20 mouse cellular contexts compared by ENCODE assay signal in genomic region chr8:92518486-92518885, GRCm38 (mm10).
DNase-seq lines count a peak whose midpoint lies in the region; ATAC-seq and TF ChIP-seq lines count a peak whose summit lies in the region.
"Had no signal": no experiment of that assay in that cellular context is flagged by ENCODE, and none has a peak within 500 bp of the region (broad histone marks: within the 10 kb centered on the region; RNA-seq: fewer than 3 reads in every experiment).

No protein-coding gene starts in this region.

- peak; percentile 53 for DNase-seq in embryonic facial prominence, embryonic 14.5 days (ENCODE audit: low spot score)
- no peak for DNase-seq in embryonic facial prominence, embryonic 10.5 days (ENCODE audit: low spot score)
- DNase-seq in limb, embryonic 10.5 days (ENCODE audit: low spot score): no peak
- no peak for DNase-seq in frontal cortex, postnatal 10 days (ENCODE audit: low spot score in 2 of 2)
- DNase-seq in adrenal gland, adult 2 months: no peak
- DNase-seq: adrenal gland, postnatal 14 days; cerebellum, adult 11 months; cerebellum, adult 2 months; cerebellum, postnatal 10 days; cerebellum, postnatal 36 days; embryo, embryonic 11 days; forebrain, postnatal 0 days; gastrocnemius, postnatal 25 days had no signal

- no peak overlapping the region for H3K4me2 ChIP-seq in embryonic facial prominence, embryonic 14.5 days (ENCODE audit: low read depth, low read length)
- no peak overlapping the region for H3K4me2 ChIP-seq in limb, embryonic 13.5 days (replicated peaks)
- no peak overlapping the region for H3K4me2 ChIP-seq in limb, embryonic 15.5 days
- H3K4me2 ChIP-seq: heart, embryonic 13.5 days; hindbrain, embryonic 12.5 days; hindbrain, embryonic 15.5 days had no signal

- 36% methylated on average over 3 of the region's 3 CpGs for WGBS in embryonic facial prominence, embryonic 14.5 days
- WGBS in embryonic facial prominence, embryonic 10.5 days: 88% methylated on average over 3 of the region's 3 CpGs
- WGBS in limb, embryonic 13.5 days: 35% methylated on average over 3 of the region's 3 CpGs
- 92% methylated on average over 3 of the region's 3 CpGs for whole genome bisulfite sequencing in limb, embryonic 10.5 days
- 14% methylated on average over 3 of the region's 3 CpGs for WGBS in limb, embryonic 15.5 days

- H3K9me3 ChIP-seq in embryonic facial prominence, embryonic 14.5 days (ENCODE audit: control insufficient read depth, low read length): peaks cover 3% of the 10 kb centered on the region; the same call in 1 of the 2 replicates
- H3K9me3 ChIP-seq in embryonic facial prominence, embryonic 10.5 days: 0 out of 2 replicates have a peak, but pooled peaks cover 3% of the 10 kb centered on the region
- H3K9me3 ChIP-seq in limb, embryonic 13.5 days: peaks cover 5% of the 10 kb centered on the region
- 0 out of 2 replicates have a peak, but pooled peaks cover 1% of the 10 kb centered on the region for H3K9me3 ChIP-seq in limb, embryonic 10.5 days (replicated peaks)
- H3K9me3 ChIP-seq in limb, embryonic 15.5 days: no peaks in the 10 kb centered on the region
- H3K9me3 ChIP-seq: hindbrain, embryonic 12.5 days; hindbrain, embryonic 15.5 days had no signal

- H3K27me3 ChIP-seq in embryonic facial prominence, embryonic 14.5 days (replicated peaks; ENCODE audit: control insufficient read depth, insufficient read depth, low read length): no peaks in the 10 kb centered on the region
- no peaks in the 10 kb centered on the region for H3K27me3 ChIP-seq in embryonic facial prominence, embryonic 10.5 days (replicated peaks; ENCODE audit: low read depth, poor library complexity, severe bottlenecking)
- no peaks in the 10 kb centered on the region for H3K27me3 ChIP-seq in limb, embryonic 13.5 days
- no peaks in the 10 kb centered on the region for H3K27me3 ChIP-seq in limb, embryonic 10.5 days (ENCODE audit: low read depth, poor library complexity, severe bottlenecking)
- no peaks in the 10 kb centered on the region for H3K27me3 ChIP-seq in limb, embryonic 15.5 days
- H3K27me3 ChIP-seq: heart, embryonic 13.5 days; hindbrain, embryonic 12.5 days; hindbrain, embryonic 15.5 days had no signal

- H3K27ac ChIP-seq in embryonic facial prominence, embryonic 14.5 days (replicated peaks; ENCODE audit: low read depth, low read length): no peak overlapping the region
- no peak overlapping the region for H3K27ac ChIP-seq in embryonic facial prominence, embryonic 10.5 days (replicated peaks)
- H3K27ac ChIP-seq in limb, embryonic 13.5 days: peak overlapping the region; percentile 39; the same call in 1 of the 2 replicates
- no peak overlapping the region for H3K27ac ChIP-seq in limb, embryonic 10.5 days
- H3K27ac ChIP-seq in embryonic fibroblast, embryonic 13.5 days (ENCODE audit: insufficient read depth, low read length): peak overlapping the region; percentile 75; the same call in 1 of the 2 replicates
- peak overlapping the region; percentile 77; the same call in 1 of the 2 replicates for H3K27ac ChIP-seq in limb, embryonic 15.5 days
- H3K27ac ChIP-seq: heart, embryonic 13.5 days; hindbrain, embryonic 12.5 days; hindbrain, embryonic 15.5 days had no signal

- TF ChIP-seq POLR2A in embryonic fibroblast, embryonic 13.5 days (IDR thresholded peaks at IDR 0.05; ENCODE audit: low read depth, low read length): no peak

- H3K9ac ChIP-seq in embryonic facial prominence, embryonic 14.5 days (ENCODE audit: low read depth, low read length): no peak overlapping the region
- no peak overlapping the region for H3K9ac ChIP-seq in limb, embryonic 13.5 days
- H3K9ac ChIP-seq in limb, embryonic 15.5 days: no peak overlapping the region
- H3K9ac ChIP-seq: forebrain, postnatal 0 days; heart, embryonic 13.5 days; hindbrain, embryonic 12.5 days; hindbrain, embryonic 15.5 days had no signal

- no peak for TF ChIP-seq CTCF in embryonic fibroblast, embryonic 13.5 days (IDR thresholded peaks at IDR 0.05; ENCODE audit: borderline replicate concordance, insufficient read depth, low read length)

- H3K4me1 ChIP-seq in embryonic facial prominence, embryonic 14.5 days (ENCODE audit: control insufficient read depth, insufficient read depth, low read length): no peaks in the 10 kb centered on the region
- no peaks in the 10 kb centered on the region for H3K4me1 ChIP-seq in embryonic facial prominence, embryonic 10.5 days
- H3K4me1 ChIP-seq in limb, embryonic 13.5 days: peaks cover 8% of the 10 kb centered on the region
- H3K4me1 ChIP-seq in limb, embryonic 10.5 days: peaks cover 8% of the 10 kb centered on the region; the same call in 1 of the 2 replicates
- H3K4me1 ChIP-seq in embryonic fibroblast, embryonic 13.5 days (ENCODE audit: control insufficient read depth, insufficient read depth, low read length): no peaks in the 10 kb centered on the region
- H3K4me1 ChIP-seq in limb, embryonic 15.5 days: peaks cover 8% of the 10 kb centered on the region
- H3K4me1 ChIP-seq: heart, embryonic 13.5 days; hindbrain, embryonic 15.5 days had no signal

- H3K4me3 ChIP-seq in embryonic facial prominence, embryonic 14.5 days (ENCODE audit: low read depth, low read length): no peak overlapping the region
- no peak overlapping the region for H3K4me3 ChIP-seq in embryonic facial prominence, embryonic 10.5 days
- no peak overlapping the region for H3K4me3 ChIP-seq in limb, embryonic 13.5 days
- H3K4me3 ChIP-seq in limb, embryonic 10.5 days: no peak overlapping the region
- H3K4me3 ChIP-seq in embryonic fibroblast, embryonic 13.5 days (ENCODE audit: insufficient read depth, low read length): no peak overlapping the region
- no peak overlapping the region for H3K4me3 ChIP-seq in limb, embryonic 15.5 days
- H3K4me3 ChIP-seq: heart, embryonic 13.5 days; hindbrain, embryonic 12.5 days; hindbrain, embryonic 15.5 days had no signal

- no peak for ATAC-seq in embryonic facial prominence, embryonic 14.5 days (ENCODE audit: low read depth)
- peak; percentile 40; the same call in 1 of the 2 replicates for ATAC-seq in limb, embryonic 13.5 days (ENCODE audit: low FRiP score, low read depth)
- no peak for ATAC-seq in limb, embryonic 15.5 days (ENCODE audit: insufficient number of reproducible peaks, low FRiP score, low TSS enrichment, low read depth)
- ATAC-seq: forebrain, embryonic 14.5 days; forebrain, postnatal 0 days had no signal

- H3K36me3 ChIP-seq in embryonic facial prominence, embryonic 14.5 days (ENCODE audit: control insufficient read depth, insufficient read depth, low read length): no peaks in the 10 kb centered on the region
- H3K36me3 ChIP-seq in embryonic facial prominence, embryonic 10.5 days (replicated peaks): no peaks in the 10 kb centered on the region
- no peaks in the 10 kb centered on the region for H3K36me3 ChIP-seq in limb, embryonic 13.5 days
- no peaks in the 10 kb centered on the region for H3K36me3 ChIP-seq in limb, embryonic 10.5 days
- no peaks in the 10 kb centered on the region for H3K36me3 ChIP-seq in limb, embryonic 15.5 days
- H3K36me3 ChIP-seq: heart, embryonic 13.5 days; hindbrain, embryonic 12.5 days; hindbrain, embryonic 15.5 days had no signal

Comparison
In these comparisons a context has a peak if more than half of its experiments do, and no peak if none do; other contexts are left out.
1. H3K27ac ChIP-seq: peak in limb, embryonic 13.5 days (single experiment), embryonic fibroblast, embryonic 13.5 days (single experiment) and limb, embryonic 15.5 days (single experiment); none in embryonic facial prominence, embryonic 14.5 days (single experiment), embryonic facial prominence, embryonic 10.5 days (single experiment) and limb, embryonic 10.5 days (single experiment).